Mouse (Mus musculus): ENCODE measurements at regions not wholly inside any gene's neighbourhood (a gene's known extent, or its start where the extent isn't known, plus 50 kb on each side); places are given as distances from the start of the nearest gene placed in this dataset.

DNA sequence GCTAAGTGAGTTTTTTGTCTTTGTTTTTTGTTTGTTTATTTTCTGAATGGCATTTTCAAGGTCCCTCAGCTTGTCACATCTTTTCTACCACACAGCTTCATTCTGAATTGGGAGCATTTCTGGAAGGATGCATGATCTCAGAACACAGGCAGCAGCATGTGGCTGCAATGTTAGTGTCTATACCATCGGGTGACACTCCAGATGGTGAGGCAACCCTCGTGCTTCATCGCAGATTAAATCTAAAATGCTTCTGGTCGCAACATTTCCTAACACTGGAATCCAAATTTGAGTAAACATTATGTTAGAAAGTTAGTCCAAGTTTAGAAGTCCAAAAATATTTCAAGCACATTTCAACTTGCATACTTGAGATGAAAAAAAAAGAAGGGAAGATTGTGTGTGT lies 124.4 kb downstream of the Gm45692 start:
- Histone ChIP-seq H3K27me3 (ENCODE audit: control insufficient read depth, insufficient read depth, insufficient read length) (no peaks in the 10 kb centered on the region), H3K36me3 (ENCODE audit: control insufficient read depth, insufficient read depth) (no peaks in the 10 kb centered on the region), H3K79me3 (ENCODE audit: low read depth) (no peaks in the 10 kb centered on the region), H3K79me2 (ENCODE audit: control insufficient read depth, insufficient read depth) (no peaks in the 10 kb centered on the region), H3K4me3 (ENCODE audit: insufficient read depth, poor library complexity, severe bottlenecking) (no peak overlapping the region), H3ac (ENCODE audit: control insufficient read depth, insufficient read length, low read depth) (no peak overlapping the region)
- TF ChIP-seq USF1 (IDR thresholded peaks at IDR 0.05; ENCODE audit: low read depth) (no peak), MAX (IDR thresholded peaks at IDR 0.05) (no peak), MYOD1 (IDR thresholded peaks at IDR 0.05; ENCODE audit: control insufficient read depth, insufficient read length, low read depth) (no peak), FOSL1 (IDR thresholded peaks at IDR 0.05; ENCODE audit: insufficient read depth, low read length, poor library complexity, severe bottlenecking) (no peak), MYOG (IDR thresholded peaks at IDR 0.05; ENCODE audit: control insufficient read depth, extremely low read depth, insufficient read length) (no peak), CEBPB (IDR thresholded peaks at IDR 0.05; ENCODE audit: low read depth) (no peak)

GRCm38 (mm10) chr8:26244308-26244707 lies 125.0 kb downstream of the Gm45692 start:
- Histone ChIP-seq H3K79me2 (ENCODE audit: control insufficient read depth, insufficient read depth) (no peaks in the 10 kb centered on the region), H3K4me3 (ENCODE audit: insufficient read depth, poor library complexity, severe bottlenecking) (no peak overlapping the region), H3ac (ENCODE audit: control insufficient read depth, insufficient read length, low read depth) (no peak overlapping the region), H3K79me3 (ENCODE audit: low read depth) (no peaks in the 10 kb centered on the region), H3K36me3 (ENCODE audit: control insufficient read depth, insufficient read depth) (no peaks in the 10 kb centered on the region), H3K27me3 (ENCODE audit: control insufficient read depth, insufficient read depth, insufficient read length) (no peaks in the 10 kb centered on the region)
- TF ChIP-seq MYOG (IDR thresholded peaks at IDR 0.05; ENCODE audit: control insufficient read depth, extremely low read depth, insufficient read length) (no peak), USF1 (IDR thresholded peaks at IDR 0.05; ENCODE audit: low read depth) (no peak), CTCF (IDR thresholded peaks at IDR 0.05; ENCODE audit: control insufficient read depth, insufficient read depth, insufficient read length) (no peak), CEBPB (IDR thresholded peaks at IDR 0.05; ENCODE audit: low read depth) (no peak), FOSL1 (IDR thresholded peaks at IDR 0.05; ENCODE audit: insufficient read depth, low read length, poor library complexity, severe bottlenecking) (no peak), MAX (IDR thresholded peaks at IDR 0.05) (no peak), MYOD1 (IDR thresholded peaks at IDR 0.05; ENCODE audit: control insufficient read depth, insufficient read length, low read depth) (no peak)

DNA sequence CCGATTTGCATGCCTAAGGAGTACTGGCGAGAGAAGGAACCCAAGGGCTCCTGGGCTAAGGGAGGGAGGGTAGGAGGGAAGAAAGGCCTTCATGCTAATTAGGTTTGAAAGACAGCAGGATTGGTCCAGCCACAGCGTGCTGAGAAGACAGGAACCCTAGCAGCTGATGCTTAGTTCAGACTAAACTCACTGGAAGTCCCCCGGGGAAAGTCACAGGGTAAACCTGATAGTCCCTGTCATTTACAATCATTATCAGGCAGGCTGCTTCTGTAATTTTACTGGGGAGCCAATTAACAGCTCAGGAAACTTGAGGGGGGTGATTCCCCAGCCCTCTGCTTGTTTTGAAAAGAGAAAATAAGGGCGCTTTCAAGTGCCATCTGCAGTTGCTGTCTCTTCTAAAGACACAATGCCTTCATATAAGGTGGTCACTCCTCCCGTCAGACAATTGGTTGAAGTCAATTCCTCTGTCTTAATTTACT lies 135.9 kb downstream of the Gm45692 start:
- H3K4me3 ChIP-seq (ENCODE audit: insufficient read depth, poor library complexity, severe bottlenecking), result no peak overlapping the region
- H3K27me3 ChIP-seq (ENCODE audit: control insufficient read depth, insufficient read depth, insufficient read length), result peaks cover under 1% of the 10 kb centered on the region
- H3K79me2 ChIP-seq (ENCODE audit: control insufficient read depth, insufficient read depth), result no peaks in the 10 kb centered on the region
- TF ChIP-seq CTCF (IDR thresholded peaks at IDR 0.05; ENCODE audit: control insufficient read depth, insufficient read depth, insufficient read length) (no peak), MYOG (IDR thresholded peaks at IDR 0.05; ENCODE audit: control insufficient read depth, extremely low read depth, insufficient read length) (no peak), FOSL1 (IDR thresholded peaks at IDR 0.05; ENCODE audit: insufficient read depth, low read length, poor library complexity, severe bottlenecking) (no peak), MAX (IDR thresholded peaks at IDR 0.05) (no peak), CEBPB (IDR thresholded peaks at IDR 0.05; ENCODE audit: low read depth) (no peak), USF1 (IDR thresholded peaks at IDR 0.05; ENCODE audit: low read depth) (no peak), MYOD1 (IDR thresholded peaks at IDR 0.05; ENCODE audit: control insufficient read depth, insufficient read length, low read depth) (no peak)
- H3K36me3 ChIP-seq (ENCODE audit: control insufficient read depth, insufficient read depth), result no peaks in the 10 kb centered on the region
- H3ac ChIP-seq (ENCODE audit: control insufficient read depth, insufficient read length, low read depth), result no peak overlapping the region
- H3K79me3 ChIP-seq (ENCODE audit: low read depth), result no peaks in the 10 kb centered on the region

GRCm38 (mm10) chr8:26260294-26260693 lies 141.0 kb downstream of the Gm45692 start:
- TF ChIP-seq MYOG (IDR thresholded peaks at IDR 0.05; ENCODE audit: control insufficient read depth, extremely low read depth, insufficient read length) (no peak), CTCF (IDR thresholded peaks at IDR 0.05; ENCODE audit: control insufficient read depth, insufficient read depth, insufficient read length) (no peak), FOSL1 (IDR thresholded peaks at IDR 0.05; ENCODE audit: insufficient read depth, low read length, poor library complexity, severe bottlenecking) (no peak)
- peaks cover 9% of the 10 kb centered on the region for H3K27me3 ChIP-seq (ENCODE audit: control insufficient read depth, insufficient read depth, insufficient read length)

GRCm38 (mm10) chr8:26262536-26262935 lies 143.2 kb downstream of the Gm45692 start:
- Histone ChIP-seq H3K79me2 (ENCODE audit: control insufficient read depth, insufficient read depth) (no peaks in the 10 kb centered on the region), H3K4me3 (ENCODE audit: insufficient read depth, poor library complexity, severe bottlenecking) (no peak overlapping the region), H3K36me3 (ENCODE audit: control insufficient read depth, insufficient read depth) (no peaks in the 10 kb centered on the region)

More at GRCm38 (mm10) chr8:26260294-26260693, 141.0 kb downstream of the Gm45692 start:
- Histone ChIP-seq H3K79me3 (ENCODE audit: low read depth) (no peaks in the 10 kb centered on the region), H3K79me2 (ENCODE audit: control insufficient read depth, insufficient read depth) (no peaks in the 10 kb centered on the region), H3K36me3 (ENCODE audit: control insufficient read depth, insufficient read depth) (no peaks in the 10 kb centered on the region), H3K4me3 (ENCODE audit: insufficient read depth, poor library complexity, severe bottlenecking) (no peak overlapping the region), H3ac (ENCODE audit: control insufficient read depth, insufficient read length, low read depth) (no peak overlapping the region)

GRCm38 (mm10) chr8:26264869-26265321 lies 145.6 kb downstream of the Gm45692 start:
- no peaks in the 10 kb centered on the region for H3K36me3 ChIP-seq (ENCODE audit: control insufficient read depth, insufficient read depth)
- no peak overlapping the region for H3K4me3 ChIP-seq (ENCODE audit: insufficient read depth, poor library complexity, severe bottlenecking)
- H3ac ChIP-seq (ENCODE audit: control insufficient read depth, insufficient read length, low read depth), result no peak overlapping the region
- H3K79me2 ChIP-seq (ENCODE audit: control insufficient read depth, insufficient read depth), result no peaks in the 10 kb centered on the region
- H3K27me3 ChIP-seq (ENCODE audit: control insufficient read depth, insufficient read depth, insufficient read length), result peaks cover 16% of the 10 kb centered on the region
- no peaks in the 10 kb centered on the region for H3K79me3 ChIP-seq (ENCODE audit: low read depth)
- no peak for TF ChIP-seq MYOD1 (IDR thresholded peaks at IDR 0.05; ENCODE audit: control insufficient read depth, insufficient read length, low read depth)
- TF ChIP-seq CEBPB (IDR thresholded peaks at IDR 0.05; ENCODE audit: low read depth), result no peak

More at GRCm38 (mm10) chr8:26262536-26262935, 143.2 kb downstream of the Gm45692 start:
- Histone ChIP-seq H3ac (ENCODE audit: control insufficient read depth, insufficient read length, low read depth) (no peak overlapping the region), H3K27me3 (ENCODE audit: control insufficient read depth, insufficient read depth, insufficient read length) (peaks cover 9% of the 10 kb centered on the region), H3K79me3 (ENCODE audit: low read depth) (no peaks in the 10 kb centered on the region)
- TF ChIP-seq CEBPB (IDR thresholded peaks at IDR 0.05; ENCODE audit: low read depth) (no peak), CTCF (IDR thresholded peaks at IDR 0.05; ENCODE audit: control insufficient read depth, insufficient read depth, insufficient read length) (no peak), FOSL1 (IDR thresholded peaks at IDR 0.05; ENCODE audit: insufficient read depth, low read length, poor library complexity, severe bottlenecking) (no peak), USF1 (IDR thresholded peaks at IDR 0.05; ENCODE audit: low read depth) (no peak), MAX (IDR thresholded peaks at IDR 0.05) (no peak), MYOD1 (IDR thresholded peaks at IDR 0.05; ENCODE audit: control insufficient read depth, insufficient read length, low read depth) (no peak), MYOG (IDR thresholded peaks at IDR 0.05; ENCODE audit: control insufficient read depth, extremely low read depth, insufficient read length) (no peak)

Measured in C2C12 (cell line).